22 mouse cellular contexts compared by ENCODE assay signal in the genomic region with DNA sequence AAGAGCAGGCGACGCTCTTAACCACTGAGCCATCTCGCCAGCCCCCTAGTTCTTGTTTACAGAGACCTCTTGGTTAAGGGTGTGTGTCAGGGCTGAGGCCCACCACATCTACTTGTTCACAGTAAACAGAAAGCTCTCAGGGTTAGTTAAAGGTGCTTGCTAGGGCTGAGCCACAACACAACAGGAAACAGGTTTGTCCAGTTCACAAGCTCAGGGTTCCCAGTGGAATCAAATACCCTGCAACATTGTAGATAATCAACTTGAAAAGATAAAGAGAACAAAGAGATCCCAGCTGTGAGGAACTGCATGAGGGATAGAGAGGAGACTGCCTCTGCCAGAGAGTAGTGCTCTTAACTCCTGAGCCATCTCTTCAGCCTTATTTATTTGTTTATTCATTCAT. TPM values are rescaled to one million over a fixed set of nuclear protein-coding genes. Genes with fewer than 3 reads are reported as not detected.
"Had no signal": no experiment of that assay in that cellular context is flagged by ENCODE, and none has a peak within 500 bp of the region (broad histone marks: within the 10 kb centered on the region; RNA-seq: fewer than 3 reads in every experiment).

No protein-coding gene starts in this region.

- H3K4me2 ChIP-seq: neural tube, embryonic 12.5 days; neural tube, embryonic 13.5 days; neural tube, embryonic 15.5 days; stomach, embryonic 15.5 days had no signal

- H3K4me1 ChIP-seq: neural tube, embryonic 15.5 days; stomach, embryonic 15.5 days had no signal

- DNase-seq: retina, postnatal 1 day; right cerebral cortex, adult 18-20 months; right cerebral cortex, postnatal 14 days; right cerebral cortex, postnatal 25 days; right cerebral cortex, postnatal 4 days; spleen, adult 18-20 months; thymus, adult 18-20 months; thymus, adult 2 months; thymus, postnatal 14 days; thymus, postnatal 25 days; thymus, postnatal 36 days; thymus, postnatal 4 days had no signal

- H3K27me3 ChIP-seq: neural tube, embryonic 12.5 days; neural tube, embryonic 13.5 days; neural tube, embryonic 15.5 days; stomach, embryonic 15.5 days had no signal

- H3K9me3 ChIP-seq: neural tube, embryonic 12.5 days; neural tube, embryonic 13.5 days; neural tube, embryonic 15.5 days; stomach, embryonic 15.5 days had no signal

- H3K27ac ChIP-seq: neural tube, embryonic 12.5 days; neural tube, embryonic 13.5 days; neural tube, embryonic 15.5 days; stomach, embryonic 15.5 days; stomach, postnatal 0 days had no signal

- H3K4me3 ChIP-seq: neural tube, embryonic 12.5 days; neural tube, embryonic 13.5 days; neural tube, embryonic 15.5 days; stomach, embryonic 15.5 days had no signal

- H3K36me3 ChIP-seq: neural tube, embryonic 12.5 days; neural tube, embryonic 13.5 days; neural tube, embryonic 15.5 days; stomach, embryonic 15.5 days had no signal

- H3K9ac ChIP-seq: neural tube, embryonic 12.5 days; neural tube, embryonic 13.5 days; neural tube, embryonic 15.5 days; stomach, embryonic 15.5 days had no signal

RNA-seq across cellular contexts. Expression of gene Lin28a, which starts 11.8 kb away (rescaled TPM):
- polyA plus RNA-seq: small intestine, adult 2 months; stomach, postnatal 0 days; urinary bladder, adult 2 months had no signal

RNA-seq across cellular contexts. Expression of gene Zfp683, which starts 46.8 kb away (rescaled TPM):
- polyA plus RNA-seq: neural tube, embryonic 12.5 days; neural tube, embryonic 13.5 days; neural tube, embryonic 14.5 days; neural tube, embryonic 15.5 days; stomach, embryonic 14.5 days; stomach, embryonic 15.5 days; stomach, embryonic 16.5 days; stomach, postnatal 0 days had no signal
